Comparison of ENCODE assay signal across 9 mouse cellular contexts in the genomic region with DNA sequence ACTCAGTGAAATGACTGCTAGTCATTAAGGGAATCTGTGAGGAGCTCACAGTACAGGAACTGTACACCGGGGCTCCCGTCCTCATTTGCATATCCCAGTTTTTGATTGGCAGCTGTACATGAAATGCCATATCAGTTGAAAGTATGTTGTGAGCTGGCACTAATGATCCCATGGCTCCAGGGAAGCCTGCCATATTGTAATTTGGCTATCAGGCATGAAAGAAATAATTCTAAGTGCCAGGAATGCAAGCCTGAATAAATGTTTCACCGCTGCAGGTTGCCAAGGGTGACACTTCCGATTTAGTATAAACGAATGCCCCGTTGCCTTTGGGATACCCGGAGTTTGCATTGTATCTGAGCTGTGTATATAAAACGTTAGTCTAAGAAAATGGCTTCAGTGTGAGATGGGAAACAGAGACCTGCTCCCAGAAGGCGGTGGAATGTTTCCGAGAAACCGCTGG.
A peak's percentile ranks its signal among the peaks of the same experiment; 100 is the strongest.
DNase-seq lines count a peak whose midpoint lies in the region; ATAC-seq lines count a peak whose summit lies in the region.
"Had no signal": no experiment of that assay in that cellular context is flagged by ENCODE, and none has a peak within 500 bp of the region (broad histone marks: within the 10 kb centered on the region; RNA-seq: fewer than 3 reads in every experiment).

No protein-coding gene starts in this region.

- H3K4me2 ChIP-seq in limb, embryonic 11.5 days (ENCODE audit: low read depth, severe bottlenecking) = no peak overlapping the region
- peak overlapping the region; percentile 13; the same call in 1 of the 2 replicates for H3K4me2 ChIP-seq in stomach, embryonic 16.5 days (ENCODE audit: low read depth, low read length)

- peak; percentile 49 to 50 for DNase-seq in cerebellum, postnatal 10 days
- no peak for DNase-seq in cerebellum, adult 9-11 months
- DNase-seq in retina, postnatal 1 day = peak; percentile 73
- no peak for DNase-seq in retina, embryonic 14.5 days (ENCODE audit: low spot score)
- no peak for DNase-seq in limb, embryonic 11.5 days (ENCODE audit: low spot score)
- no peak for DNase-seq in layer of hippocampus, postnatal 10 days (ENCODE audit: low spot score in 2 of 2)
- DNase-seq: heart, adult 11 months had no signal

- H3K27ac ChIP-seq in limb, embryonic 11.5 days (replicated peaks; ENCODE audit: low read depth, low read length) = 0 out of 2 replicates have a peak overlapping the region, but pooled peaks have one; percentile 58
- H3K27ac ChIP-seq in stomach, embryonic 16.5 days (ENCODE audit: low read length) = peak overlapping the region; percentile 34; the same call in 1 of the 2 replicates

- WGBS in limb, embryonic 11.5 days = 67% methylated on average over 11 of the region's 11 CpGs
- 34% methylated on average over 11 of the region's 11 CpGs for WGBS in stomach, embryonic 16.5 days

- no peak overlapping the region for H3K4me3 ChIP-seq in limb, embryonic 11.5 days (ENCODE audit: low read depth, low read length)
- H3K4me3 ChIP-seq in stomach, embryonic 16.5 days (replicated peaks; ENCODE audit: low read length) = no peak overlapping the region

- H3K36me3 ChIP-seq in limb, embryonic 11.5 days (ENCODE audit: control insufficient read depth, insufficient read depth, low read length) = no peaks in the 10 kb centered on the region
- no peaks in the 10 kb centered on the region for H3K36me3 ChIP-seq in stomach, embryonic 16.5 days (ENCODE audit: control insufficient read depth, insufficient read depth, low read length)

- no peaks in the 10 kb centered on the region for H3K9me3 ChIP-seq in limb, embryonic 11.5 days (ENCODE audit: control insufficient read depth, low read length)
- H3K9me3 ChIP-seq in stomach, embryonic 16.5 days (replicated peaks; ENCODE audit: control insufficient read depth, low read length) = no peaks in the 10 kb centered on the region

- no peak overlapping the region for H3K9ac ChIP-seq in limb, embryonic 11.5 days (ENCODE audit: low read length)
- no peak overlapping the region for H3K9ac ChIP-seq in stomach, embryonic 16.5 days (ENCODE audit: low read length)

- no peaks in the 10 kb centered on the region for H3K27me3 ChIP-seq in limb, embryonic 11.5 days (ENCODE audit: control insufficient read depth, insufficient read depth, low read length)
- peaks cover 4% of the 10 kb centered on the region; the same call in 1 of the 2 replicates for H3K27me3 ChIP-seq in stomach, embryonic 16.5 days (ENCODE audit: control insufficient read depth, insufficient read depth, low read length)

- peaks cover 21% of the 10 kb centered on the region for H3K4me1 ChIP-seq in limb, embryonic 11.5 days (ENCODE audit: control insufficient read depth, insufficient read depth, low read length)
- peaks cover 39% of the 10 kb centered on the region for H3K4me1 ChIP-seq in stomach, embryonic 16.5 days (ENCODE audit: control insufficient read depth, insufficient read depth, low read length)

- ATAC-seq in limb, embryonic 11.5 days (ENCODE audit: insufficient number of reproducible peaks, low FRiP score, low TSS enrichment, low read depth) = no peak
- no peak for ATAC-seq in stomach, embryonic 16.5 days (ENCODE audit: insufficient read depth, low FRiP score)
- no peak for ATAC-seq in granulocyte monocyte progenitor cell, adult 5-6 weeks (replicated peaks; ENCODE audit: poor library complexity, severe bottlenecking)

Comparison
In these comparisons a context has a peak if more than half of its experiments do, and no peak if none do; other contexts are left out.
1. DNase-seq: peak in cerebellum, postnatal 10 days (2 of 2) and retina, postnatal 1 day (single experiment); none in cerebellum, adult 9-11 months (single experiment), retina, embryonic 14.5 days (single experiment), limb, embryonic 11.5 days (single experiment) and layer of hippocampus, postnatal 10 days (0 of 2).